Mouse (Mus musculus) retina, embryonic 14.5 days (tissue): ENCODE results near the gene Sema3e.

Source experiments
- DNase-seq: peaks from one replicate; pipeline ENCODE4 v3.0.0-alpha.2; 2015; ENCODE audit warnings: low spot score

Gene Sema3e

DNA sequence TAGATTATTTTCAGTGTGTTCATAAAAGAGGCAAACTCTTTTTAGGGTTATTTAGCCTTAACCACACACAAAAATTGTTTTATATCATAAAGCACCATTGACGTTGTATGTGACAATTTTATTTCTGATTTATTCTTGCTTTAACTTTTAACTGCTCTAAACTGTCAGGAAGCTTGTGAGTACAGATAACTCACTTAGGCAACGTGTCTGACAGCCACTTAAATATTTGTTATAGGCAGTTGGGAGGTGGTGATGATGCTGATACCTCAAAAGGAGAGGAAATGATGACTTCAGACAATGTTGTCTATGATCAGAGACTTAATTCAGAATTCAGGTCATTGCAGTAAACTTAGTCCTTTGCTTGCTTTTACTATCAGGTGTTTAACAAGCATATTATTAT lies 181.7 kb downstream of the Sema3e start:
- no peak for DNase-seq

DNA sequence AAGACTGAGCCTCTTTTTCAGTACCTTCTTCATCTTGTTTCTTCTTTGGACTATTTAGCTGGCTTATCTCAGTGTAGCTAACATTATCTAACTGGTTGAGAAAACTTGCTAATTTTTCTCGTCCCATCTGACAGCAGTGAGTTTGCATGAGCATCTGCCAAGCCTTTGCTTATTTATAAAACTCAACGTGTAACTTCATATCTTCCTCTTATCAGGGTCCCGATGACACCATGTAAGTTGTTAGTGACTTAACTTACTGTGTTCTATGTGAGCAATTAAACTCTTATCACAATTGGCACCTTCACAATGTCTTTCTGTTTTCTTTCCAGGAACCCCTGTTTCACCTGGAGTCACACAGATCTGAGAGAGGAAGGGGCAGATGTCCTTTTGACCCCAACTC lies 184.9 kb downstream of the Sema3e start:
- DNase-seq: no peak

DNA sequence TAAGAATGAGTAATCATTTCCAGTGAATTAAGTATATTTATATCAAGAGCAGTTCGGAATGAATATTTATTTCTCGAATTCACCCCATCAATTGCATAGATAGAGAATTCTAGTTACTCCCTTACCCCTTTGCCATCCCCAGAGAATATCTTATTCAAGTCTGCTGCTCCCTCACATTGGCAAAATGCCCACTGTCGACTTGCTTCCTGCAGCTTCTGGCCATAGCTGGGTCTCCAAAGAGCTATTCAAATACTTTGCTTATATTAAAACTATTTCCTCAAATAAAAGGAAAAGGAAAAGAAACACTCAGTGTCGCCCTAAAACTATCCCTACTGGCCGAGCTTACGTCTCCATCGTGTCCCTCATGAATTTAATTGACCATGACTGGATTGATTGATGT lies 191.1 kb downstream of the Sema3e start:
- DNase-seq: no peak

DNA sequence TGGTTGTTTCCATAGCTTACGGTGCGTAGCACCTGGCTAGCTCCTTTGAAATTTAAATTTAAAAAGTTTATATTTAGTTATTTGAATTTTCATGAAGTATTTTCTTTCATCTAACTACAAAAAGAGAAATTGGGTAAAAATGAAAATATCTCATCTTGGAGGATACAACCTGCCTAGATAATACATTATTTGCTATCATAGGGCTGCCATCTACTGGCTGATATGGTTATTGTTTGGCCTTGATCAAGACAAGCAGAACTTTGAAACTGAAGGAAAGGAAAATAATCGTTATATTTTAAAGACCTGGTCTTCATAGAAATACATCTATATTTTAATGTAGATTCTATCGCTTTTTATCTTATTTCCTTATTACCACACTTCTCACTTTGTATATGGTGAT lies 193.6 kb downstream of the Sema3e start:
- peak; percentile 67 for DNase-seq

DNA sequence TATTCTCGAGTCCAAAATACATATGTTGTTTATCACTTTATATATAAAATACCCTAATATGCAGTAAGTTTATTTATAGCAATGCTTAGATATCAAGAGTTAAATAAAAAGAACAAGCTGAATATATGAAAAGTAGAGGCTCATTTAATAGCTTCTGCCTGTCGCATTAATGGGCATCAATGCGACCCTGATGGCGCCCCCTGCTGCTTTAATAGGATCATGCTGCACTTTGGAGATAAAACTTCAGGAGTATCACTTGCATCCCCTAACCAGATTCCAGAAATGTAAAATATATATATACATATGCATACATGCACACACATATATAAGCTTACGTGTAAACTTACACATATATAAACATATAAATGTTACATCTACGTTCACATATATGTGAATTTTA lies 199.4 kb downstream of the Sema3e start:
- no peak for DNase-seq

DNA sequence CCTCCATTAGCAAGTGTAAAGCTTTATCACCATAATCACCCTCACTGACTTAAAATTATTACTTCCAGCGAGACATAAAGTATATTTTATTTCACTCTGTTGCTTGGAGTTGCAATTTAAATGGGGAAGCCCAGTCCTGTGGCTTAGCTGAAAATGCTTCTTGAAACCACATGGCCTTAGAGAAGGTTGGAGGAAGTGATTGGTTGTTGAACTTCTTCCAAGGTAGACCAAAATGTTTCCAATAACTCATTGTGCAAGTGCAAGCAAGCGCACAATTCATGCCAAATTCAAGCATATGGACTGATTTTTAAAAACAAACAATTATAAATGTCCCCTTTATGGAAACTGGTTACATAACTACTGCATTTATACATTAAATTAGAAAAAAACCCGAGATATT lies 206.0 kb downstream of the Sema3e start:
- no peak for DNase-seq

DNA sequence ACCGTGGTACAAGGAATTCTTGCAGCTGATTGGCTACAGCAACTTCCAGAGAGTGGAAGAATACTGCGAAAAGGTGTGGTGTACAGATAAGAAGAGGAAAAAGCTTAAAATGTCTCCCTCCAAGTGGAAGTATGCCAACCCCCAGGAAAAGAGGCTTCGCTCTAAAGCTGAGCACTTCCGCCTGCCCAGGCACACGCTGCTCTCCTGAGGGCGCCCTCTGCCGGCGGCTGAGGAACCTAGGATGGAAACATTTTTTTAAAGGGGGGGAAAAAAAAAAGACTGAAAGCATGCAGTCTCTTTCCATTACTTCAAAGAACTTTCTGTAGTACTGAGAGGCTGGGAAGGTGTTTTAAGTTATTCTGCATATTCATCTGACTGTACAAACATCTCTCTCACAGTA lies 227.5 kb downstream of the Sema3e start:
- DNase-seq: peak; percentile 53

DNA sequence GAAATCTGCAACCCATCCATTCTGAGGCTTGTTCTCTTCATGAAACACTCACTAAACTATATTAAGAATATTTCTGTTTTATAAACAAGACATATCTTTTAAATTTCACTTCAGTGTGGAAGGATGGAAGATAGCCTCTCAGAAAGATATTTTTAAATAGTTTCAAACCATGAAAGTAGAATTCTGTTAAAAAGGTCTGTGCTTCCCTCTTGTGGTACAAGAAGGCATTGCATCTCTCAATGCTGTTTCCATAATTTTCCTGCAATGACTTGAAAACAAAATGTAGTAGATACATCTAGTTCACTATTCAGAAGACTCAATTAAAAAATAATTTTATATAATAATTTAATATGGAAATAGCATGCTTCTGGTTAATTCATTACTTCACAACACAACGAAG lies 228.3 kb downstream of the Sema3e start:
- peak; percentile 76 for DNase-seq

DNA sequence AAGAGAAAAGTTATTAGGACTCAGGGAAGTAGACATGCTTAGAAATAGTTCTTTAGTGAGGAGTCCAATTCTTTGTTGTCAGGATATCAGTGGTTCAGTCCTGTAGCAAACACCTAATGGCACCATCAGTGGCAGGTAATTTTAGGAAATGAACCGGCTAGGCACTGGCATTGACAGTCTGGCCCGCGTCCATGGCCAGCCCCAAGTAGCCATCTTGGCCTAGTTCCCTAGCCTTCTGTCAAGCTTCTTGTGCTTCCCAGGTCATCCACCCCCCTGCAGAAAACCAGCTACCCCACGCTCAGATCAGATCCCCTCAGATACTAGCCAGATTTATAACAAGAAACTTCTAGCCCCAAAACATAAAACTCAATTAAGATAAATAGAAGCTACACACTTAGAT lies 235.1 kb downstream of the Sema3e start:
- no peak for DNase-seq

DNA sequence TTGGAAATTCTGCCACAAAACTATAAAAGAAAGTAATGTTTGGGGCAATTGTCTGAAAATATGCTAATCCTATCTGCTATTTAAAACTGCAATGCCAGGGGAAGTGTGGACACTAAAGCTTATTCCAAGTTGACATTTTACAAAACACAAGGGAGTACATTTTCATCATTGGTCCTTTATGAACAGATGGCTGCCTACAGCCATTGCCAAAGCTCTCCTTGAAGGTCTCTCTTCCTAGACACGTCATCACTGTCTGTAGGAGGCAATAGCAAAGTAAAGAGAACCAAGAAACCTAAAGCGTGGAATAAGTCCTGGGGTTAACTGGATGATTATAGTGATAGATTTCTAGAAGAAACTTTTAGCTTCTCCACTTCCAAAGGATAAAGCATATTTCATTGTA lies 242.3 kb downstream of the Sema3e start:
- no peak for DNase-seq
